Mouse (Mus musculus) urinary bladder, postnatal 36 days (tissue): Measurements from ENCODE around the gene Htra1.
A peak's percentile ranks its signal among the peaks of the same experiment; 100 is the strongest.

Experiments used
- DNase-seq, 2 experiments: peaks; one replicate each; pipeline ENCODE4 v3.0.0; 2022; ENCODE audit warnings: low spot score in 2 of 2, mixed read lengths in 1 of 2

The Htra1 gene

DNA sequence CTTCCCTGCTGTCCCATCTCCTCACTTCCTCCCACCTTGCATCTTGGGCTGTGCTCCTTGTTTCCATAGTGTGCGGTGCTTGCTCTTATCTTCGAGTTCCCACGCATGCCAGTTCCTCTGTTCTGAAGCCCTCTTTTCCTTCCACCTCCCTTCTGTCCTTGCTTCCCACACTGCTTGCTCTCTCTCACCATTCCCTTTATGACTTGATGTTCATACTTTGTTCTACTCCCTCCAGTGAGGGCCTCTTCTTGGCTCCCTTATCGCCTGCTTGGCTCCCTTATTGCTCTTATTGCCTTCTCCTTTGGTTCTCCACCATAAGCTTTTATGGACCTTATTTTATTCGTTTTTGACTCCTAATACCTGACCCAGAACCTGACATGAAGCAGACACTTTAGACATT, 73.3 kb downstream of the Htra1 start:
- DNase-seq: no peak

DNA sequence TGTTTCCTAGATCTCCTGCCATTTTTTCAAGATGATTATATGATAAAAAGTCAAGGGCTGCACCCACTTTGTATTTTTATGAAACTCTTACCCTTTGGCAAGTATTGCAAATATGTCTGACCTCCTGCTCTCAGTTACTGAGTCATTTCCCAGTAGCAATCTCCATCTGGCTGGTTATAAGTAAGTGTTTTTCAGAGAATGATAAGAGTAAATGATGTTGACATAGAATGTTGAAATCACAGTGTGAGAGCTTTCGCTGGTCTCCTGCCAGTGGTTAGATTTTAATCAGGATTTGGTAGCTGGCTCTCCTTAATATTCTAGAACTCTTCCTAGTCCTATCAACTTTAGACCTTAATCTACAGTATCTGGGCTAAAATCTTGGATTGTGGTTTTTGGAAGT, 76.0 kb downstream of the Htra1 start:
- DNase-seq: peak; percentile 11 to 46

DNA sequence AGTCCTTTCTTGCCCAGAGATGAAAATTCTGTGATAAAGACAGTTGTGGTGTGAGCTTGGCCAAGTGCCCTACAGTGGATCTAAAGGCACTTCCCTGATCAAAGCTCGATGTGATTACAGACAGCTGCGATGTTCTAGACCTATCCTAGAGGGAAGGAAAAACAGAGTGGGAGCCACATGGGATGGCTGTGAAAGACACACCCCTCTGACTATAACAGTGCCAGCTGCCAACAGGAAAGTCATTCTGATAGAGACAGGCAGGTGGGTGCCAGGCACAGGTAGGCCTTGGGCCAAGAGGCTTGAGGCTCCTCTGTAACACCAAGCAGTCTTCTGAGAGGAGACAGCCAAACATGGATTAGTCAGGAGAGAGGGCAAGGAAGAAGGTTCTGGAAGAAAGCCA, 83.3 kb downstream of the Htra1 start:
- no peak for DNase-seq

DNA sequence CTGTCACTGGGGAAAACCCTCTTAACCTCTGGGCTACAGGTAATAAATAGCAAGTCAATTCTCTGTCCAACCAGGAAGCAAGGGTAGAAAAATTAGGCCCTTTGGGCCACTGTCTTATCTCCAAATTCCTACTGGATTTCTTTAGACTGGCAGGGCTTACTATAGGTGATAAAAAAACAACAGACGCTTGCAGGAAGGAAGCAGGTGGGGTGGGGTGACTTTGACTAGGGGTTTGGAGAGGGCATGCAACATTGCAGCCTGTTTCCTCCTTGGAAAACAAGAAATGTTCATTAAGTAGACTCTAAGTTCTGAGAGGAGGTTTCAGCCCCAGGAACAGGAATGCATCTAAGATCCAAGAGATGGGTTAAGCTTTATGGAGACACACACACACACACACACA, 88.9 kb downstream of the Htra1 start:
- DNase-seq: no peak

DNA sequence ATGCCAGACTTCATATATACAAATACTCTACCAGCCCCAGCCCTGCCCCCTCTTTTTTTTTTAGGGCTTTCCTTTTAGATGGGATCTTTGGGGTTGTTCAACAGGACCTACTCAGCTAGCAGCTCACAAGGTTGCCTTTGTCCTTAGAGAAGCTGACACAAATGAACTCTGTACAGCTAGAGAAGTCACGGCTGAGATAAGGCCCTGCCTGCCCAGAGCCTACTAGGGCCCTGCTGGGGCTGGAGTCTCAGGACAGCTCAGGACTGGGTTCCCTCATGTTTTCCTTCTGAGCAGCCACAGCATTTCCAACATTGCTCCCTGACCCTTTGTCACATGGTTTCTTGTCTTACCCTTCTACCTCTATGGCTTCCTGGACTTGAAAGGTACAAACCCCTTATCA, 91.6 kb downstream of the Htra1 start:
- no peak for DNase-seq

DNA sequence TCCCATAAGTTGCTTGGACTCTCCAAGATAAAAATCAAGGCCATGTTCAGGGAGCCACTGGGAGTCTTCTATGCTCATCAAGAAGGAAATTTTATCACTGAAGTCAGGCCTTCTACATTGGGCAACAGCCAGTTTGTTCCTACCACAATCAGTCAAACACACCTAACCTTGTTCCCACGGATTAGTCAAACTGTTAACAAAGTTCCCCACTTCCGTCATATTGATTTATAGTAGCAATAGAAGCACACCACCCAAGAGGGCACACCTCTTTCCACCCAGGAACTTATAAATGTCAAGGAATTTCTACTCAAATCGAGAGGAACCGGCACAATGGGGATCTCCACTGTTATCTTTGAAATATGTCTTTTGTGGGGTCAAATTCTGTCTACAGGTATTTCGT, 95.8 kb downstream of the Htra1 start, which contains the start of gene Dmbt1:
Gene Dmbt1 (plus strand): TSS at position 299 of the 400 bp plus-strand sequence.
- DNase-seq: no peak
